Mouse (Mus musculus) limb, embryonic 14.5 days (tissue): Measurements from ENCODE around the gene Afg3l1. TPM values are rescaled to one million over a fixed set of nuclear protein-coding genes. Genes with fewer than 3 reads are reported as not detected.
"Not testable (repeated sequence)": the region's sequence is repeated elsewhere in the genome, so short reads cannot be mapped to it uniquely, and the experiment has no call there.

Source experiments
- ATAC-seq: fragments of 200-750 bp; cut with Nextera tagmentation; 2 replicates; pipeline ENCODE4 v1.8.0; 2017; ENCODE audit warnings: low read depth, moderate number of reproducible peaks, moderate TSS enrichment; ENCODE audit not compliant: low FRiP score
- DNase-seq: peaks from one replicate; pipeline ENCODE4 v3.0.0-alpha.2; 2015; ENCODE audit warnings: low spot score
- H3K27ac ChIP-seq: fragments of 300-500 bp; sonication (generic); replicated peaks from 2 replicates; pipeline ENCODE4 v1.5.1; 2014; ENCODE audit warnings: low read depth, mild to moderate bottlenecking, low read length, moderate library complexity, mixed read lengths
- H3K27me3 ChIP-seq: fragments of 300-500 bp; sonication (generic); 2 replicates; pipeline ENCODE4 v1.6.1; 2014; ENCODE audit warnings: low read length, mixed read lengths; ENCODE audit not compliant: control insufficient read depth, insufficient read depth
- H3K36me3 ChIP-seq: fragments of 300-500 bp; sonication (generic); 2 replicates; pipeline ENCODE4 v1.6.1; 2014; ENCODE audit warnings: mild to moderate bottlenecking, low read length, moderate library complexity, mixed read lengths; ENCODE audit not compliant: control insufficient read depth, insufficient read depth
- H3K4me1 ChIP-seq: fragments of 300-500 bp; sonication (generic); 2 replicates; pipeline ENCODE4 v1.6.1; 2014; ENCODE audit warnings: antibody characterized with exemption, low read length, mixed read lengths; ENCODE audit not compliant: control insufficient read depth, insufficient read depth
- H3K4me2 ChIP-seq: fragments of 300-500 bp; sonication (generic); replicated peaks from 2 replicates; pipeline ENCODE4 v1.6.1; 2014; ENCODE audit warnings: low read depth, mild to moderate bottlenecking, low read length, moderate library complexity; ENCODE audit not compliant: severe bottlenecking
- H3K4me3 ChIP-seq: fragments of 300-500 bp; sonication (generic); replicated peaks from 2 replicates; pipeline ENCODE4 v1.5.1; 2014; ENCODE audit warnings: low read length
- H3K9ac ChIP-seq: fragments of 300-500 bp; sonication (generic); 2 replicates; pipeline ENCODE4 v1.6.1; 2014; ENCODE audit warnings: mild to moderate bottlenecking, low read depth, low read length, moderate library complexity; ENCODE audit not compliant: severe bottlenecking
- H3K9me3 ChIP-seq: fragments of 300-500 bp; sonication (generic); 2 replicates; pipeline ENCODE4 v1.6.1; 2016; ENCODE audit warnings: low read length; ENCODE audit not compliant: control insufficient read depth
- POLR2A ChIP-seq: fragments of 200-500 bp; IDR thresholded peaks from 2 replicates; pipeline ENCODE4 v1.8.0; 2012; ENCODE audit warnings: inconsistent platforms, mild to moderate bottlenecking, moderate library complexity, borderline replicate concordance; ENCODE audit not compliant: insufficient read depth, insufficient read length; ENCODE audit errors: extremely low read depth
- WGBS: fragments of 180-500 bp; shearing (Covaris S2); extraction: QIAGEN DNeasy Blood & Tissue Kit; methylation state at CpG from one replicate; pipeline ENCODE4 v1.1.7; 2014; 5-methylcytosine and 5-hydroxymethylcytosine counted together
- polyA plus RNA-seq, 2 experiments: library from polyadenylated mRNA; depleted of rRNA in 1 of 2; stranded (reverse) in 1 of 2; unstranded in 1 of 2; fragments of >200 nt; fragmentation: Nextera tagmentation in 1 of 2; extraction: Ambion mirVana in 1 of 2; gene quantifications; 2 replicates each; pipeline versions ENCODE4 v1.2.1 to v1.2.3; 2012 to 2014

The Afg3l1 gene
- polyA plus RNA-seq, 2 experiments, result 30.8 to 31.1 TPM

DNA sequence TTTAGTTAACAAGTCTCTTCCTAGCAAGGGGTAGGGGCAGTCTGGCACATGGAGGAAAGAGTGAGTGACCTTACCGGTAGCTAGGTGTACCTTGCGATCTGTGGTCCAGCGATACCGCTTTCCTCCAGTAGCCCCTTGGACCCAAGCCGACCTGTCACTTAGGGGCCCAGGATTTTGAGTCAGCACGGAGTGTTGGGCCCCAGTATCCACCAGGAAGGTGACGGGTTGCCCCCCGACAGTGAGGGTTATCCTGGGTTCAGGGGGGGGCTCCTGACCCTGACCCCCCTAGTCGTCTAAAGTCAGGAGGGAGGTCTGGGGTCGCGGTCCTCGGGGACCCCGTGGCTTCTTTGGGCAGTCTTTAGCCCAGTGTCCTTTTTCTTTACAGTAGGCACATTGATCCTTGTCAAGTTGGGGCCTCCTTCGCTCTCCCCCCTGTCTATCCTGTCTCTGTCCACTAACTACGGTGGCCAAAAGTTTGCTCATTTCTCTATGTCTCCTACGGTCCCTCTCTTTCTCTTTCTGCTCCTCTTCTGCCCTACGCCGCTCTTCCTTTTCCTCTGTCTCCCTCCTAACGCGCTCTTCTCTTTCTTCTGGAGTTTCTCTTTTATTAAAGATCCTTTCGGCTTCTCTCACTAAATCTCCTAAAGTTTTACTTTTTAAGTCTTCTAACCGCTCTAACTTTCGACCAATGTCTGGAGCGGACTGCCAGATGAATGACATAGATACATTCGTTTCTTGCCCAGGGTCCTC, 45.9 kb upstream of the Afg3l1 start:
- 94% methylated on average over 25 of the region's 25 CpGs for WGBS
- Histone ChIP-seq H3K4me3 (no peak overlapping the region), H3K27me3 (no peaks in the 10 kb centered on the region), H3K4me2 (no peak overlapping the region), H3K4me1 (no peaks in the 10 kb centered on the region), H3K9ac (no peak overlapping the region), H3K27ac (no peak overlapping the region), H3K9me3 (peaks cover 34% of the 10 kb centered on the region), H3K36me3 (no peaks in the 10 kb centered on the region)
- no peak for TF ChIP-seq POLR2A
- DNase-seq (no peak), ATAC-seq (no peak)

DNA sequence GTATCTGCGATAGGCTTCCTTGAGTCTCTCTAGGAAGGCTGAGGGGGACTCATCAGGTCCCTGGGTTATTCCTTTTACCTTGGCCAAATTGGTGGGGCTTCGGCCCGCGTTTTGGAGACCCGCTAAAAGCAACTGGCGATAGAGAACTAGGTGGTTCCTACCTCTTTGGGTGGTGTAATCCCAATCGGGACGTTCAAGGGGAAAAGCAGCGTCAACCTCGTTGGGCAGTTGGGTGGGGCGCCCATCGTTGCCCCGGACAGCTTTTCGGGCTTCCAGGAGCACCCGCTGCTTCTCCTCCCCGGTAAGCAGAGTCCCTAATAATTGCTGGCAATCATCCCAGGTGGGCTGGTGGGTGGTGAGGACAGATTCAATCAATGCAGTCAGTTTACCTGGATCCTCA, 45.3 kb upstream of the Afg3l1 start:
- DNase-seq, result no peak
- no peak for TF ChIP-seq POLR2A
- WGBS, result 97% methylated on average over 16 of the region's 16 CpGs

DNA sequence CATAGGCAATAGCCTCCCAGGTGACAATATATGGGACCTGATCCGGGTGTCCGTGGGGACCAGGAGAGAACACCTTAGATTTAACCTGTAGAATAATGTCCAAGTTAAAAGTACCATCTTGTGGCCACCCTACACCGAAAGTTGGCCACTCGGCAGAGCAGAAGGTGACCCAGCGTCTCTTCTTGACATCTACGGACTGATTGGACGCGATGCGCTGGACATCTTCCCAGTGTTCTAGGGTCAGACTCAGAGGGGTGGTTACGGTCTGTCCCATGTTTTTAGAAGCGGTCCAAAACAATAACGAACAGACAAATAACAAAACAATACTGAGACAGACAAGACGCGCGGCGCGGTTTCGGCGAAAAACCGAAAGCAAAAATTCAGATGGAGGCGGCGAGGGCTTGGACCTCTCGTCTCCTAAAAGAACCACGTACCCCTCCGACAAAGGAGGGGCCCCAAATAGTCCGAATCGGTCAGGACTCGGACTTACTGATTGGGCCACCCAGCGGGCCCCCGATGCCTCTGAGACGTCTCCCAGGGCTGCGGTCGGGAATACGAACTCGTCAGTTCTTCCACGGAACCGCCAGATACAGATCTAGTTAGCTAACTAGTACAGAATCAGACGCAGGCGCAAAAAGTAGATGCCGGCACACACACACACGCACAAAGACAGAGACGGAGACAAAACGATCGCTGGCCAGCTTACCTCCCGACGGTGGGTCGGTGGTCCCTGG, 44.3 kb upstream of the Afg3l1 start:
- not testable (repeated sequence) for ATAC-seq, H3K4me2 ChIP-seq, H3K4me1 ChIP-seq, H3K4me3 ChIP-seq, H3K27ac ChIP-seq, DNase-seq, H3K27me3 ChIP-seq, H3K9ac ChIP-seq, H3K36me3 ChIP-seq
- H3K9me3 ChIP-seq, result peaks cover 17% of the 10 kb centered on the region
- 98% methylated on average over 35 of the region's 47 CpGs for WGBS

More for the DNA sequence above, 45.3 kb upstream of the Afg3l1 start:
- no peak for ATAC-seq
- Histone ChIP-seq H3K4me2 (no peak overlapping the region), H3K36me3 (no peaks in the 10 kb centered on the region), H3K27ac (no peak overlapping the region), H3K9ac (no peak overlapping the region), H3K4me1 (no peaks in the 10 kb centered on the region), H3K9me3 (peaks cover 28% of the 10 kb centered on the region), H3K27me3 (no peaks in the 10 kb centered on the region), H3K4me3 (no peak overlapping the region)

DNA sequence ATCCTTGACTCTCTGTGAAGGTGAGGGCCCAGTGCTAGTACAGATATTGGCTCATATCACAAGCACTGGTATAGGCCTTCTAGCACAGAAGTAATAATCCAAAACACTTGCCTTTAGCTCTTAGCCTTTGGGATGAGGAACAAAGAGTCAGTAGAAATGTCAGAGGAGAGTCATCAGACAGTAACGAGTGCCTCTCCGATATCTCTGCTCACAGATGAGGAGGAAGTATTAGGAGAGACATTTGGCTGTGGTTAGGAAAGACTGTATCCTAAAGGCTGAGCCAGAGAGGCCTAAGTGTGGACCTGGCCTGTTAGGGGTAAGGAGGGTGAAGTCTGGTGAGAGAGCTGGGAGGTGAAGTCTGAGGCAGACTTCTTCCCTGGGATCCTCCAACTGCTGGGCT, 35.9 kb upstream of the Afg3l1 start:
- Histone ChIP-seq H3K9ac (no peak overlapping the region), H3K9me3 (no peaks in the 10 kb centered on the region), H3K27me3 (no peaks in the 10 kb centered on the region), H3K4me2 (no peak overlapping the region), H3K4me1 (peaks cover 8% of the 10 kb centered on the region; the same call in 1 of the 2 replicates), H3K4me3 (no peak overlapping the region), H3K36me3 (0 out of 2 replicates have a peak, but pooled peaks cover 5% of the 10 kb centered on the region), H3K27ac (no peak overlapping the region)
- TF ChIP-seq POLR2A, result no peak
- no peak for DNase-seq
- no peak for ATAC-seq
- 97% methylated on average over 2 of the region's 2 CpGs for WGBS

DNA sequence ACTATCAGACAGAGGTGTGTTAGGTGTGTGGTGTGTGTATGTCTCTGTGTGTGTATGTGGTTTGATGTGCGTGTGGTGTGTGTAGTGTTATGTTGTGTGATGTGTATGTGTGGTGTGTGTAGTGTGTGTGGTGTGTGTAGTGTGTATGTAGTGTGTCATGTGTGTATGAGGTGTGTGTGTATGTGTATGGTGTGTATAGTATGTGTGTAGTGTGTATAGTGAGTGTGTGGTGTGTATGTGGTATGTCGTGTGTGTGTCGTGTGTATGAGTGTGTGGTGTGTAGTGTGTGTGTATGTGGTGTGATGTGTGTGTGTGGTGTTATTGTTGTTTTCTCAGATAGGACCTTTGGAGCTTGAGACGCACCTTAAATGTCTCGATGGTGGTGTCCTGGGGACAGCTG, 35.4 kb upstream of the Afg3l1 start:
- WGBS, result 72% methylated on average over 5 of the region's 5 CpGs
- Histone ChIP-seq H3K4me1 (peaks cover 8% of the 10 kb centered on the region; the same call in 1 of the 2 replicates), H3K27ac (no peak overlapping the region), H3K9me3 (no peaks in the 10 kb centered on the region), H3K4me3 (peak overlapping the region; percentile 63; the same call in 1 of the 2 replicates), H3K36me3 (0 out of 2 replicates have a peak, but pooled peaks cover 5% of the 10 kb centered on the region), H3K9ac (0 out of 2 replicates have a peak overlapping the region, but pooled peaks have one; percentile 86), H3K27me3 (no peaks in the 10 kb centered on the region), H3K4me2 (peak overlapping the region; percentile 65; the same call in 1 of the 2 replicates)
- TF ChIP-seq POLR2A, result no peak
- ATAC-seq, result no peak
- DNase-seq, result no peak
